Mouse (Mus musculus) C2C12 (cell line): ENCODE results near the gene Add1.

ENCODE experiments used
- CEBPB ChIP-seq: IDR thresholded peaks from one replicate; pipeline ENCODE4 v1.6.1; 2011; ENCODE audit warnings: low read depth, mild to moderate bottlenecking, control low read depth, moderate library complexity
- CTCF ChIP-seq: IDR thresholded peaks from one replicate; pipeline ENCODE4 v1.5.1; 2011; ENCODE audit not compliant: control insufficient read depth, insufficient read depth, insufficient read length
- MAX ChIP-seq: IDR thresholded peaks from one replicate; pipeline ENCODE4 v1.6.1; 2011; ENCODE audit warnings: mild to moderate bottlenecking, control low read depth
- MYOG ChIP-seq: IDR thresholded peaks from one replicate; pipeline ENCODE4 v1.6.1; 2011; ENCODE audit not compliant: control insufficient read depth, insufficient read length; ENCODE audit errors: extremely low read depth
- USF1 ChIP-seq: IDR thresholded peaks from one replicate; pipeline ENCODE4 v1.6.1; 2011; ENCODE audit warnings: low read depth, mild to moderate bottlenecking, control low read depth, moderate library complexity

- no peak for TF ChIP-seq CTCF
- TF ChIP-seq MAX, result no peak
- no peak for TF ChIP-seq CEBPB
- TF ChIP-seq USF1, result no peak
- TF ChIP-seq MYOG, result no peak
Measured at GRCm38 (mm10) chr5:34663231-34663630, 89.8 kb downstream of the Add1 start.
